Mouse (Mus musculus) liver, postnatal 0 days (tissue): ENCODE measurements at regions not wholly inside any gene's neighbourhood (a gene's known extent, or its start where the extent isn't known, plus 50 kb on each side); places are given as distances from the start of the nearest gene placed in this dataset.

Source experiments
- ATAC-seq: fragments of 200-750 bp; cut with Nextera tagmentation; 2 replicates; pipeline ENCODE4 v1.8.0; 2017; ENCODE audit warnings: mild to moderate bottlenecking, moderate library complexity
- DNase-seq: peaks from one replicate; pipeline ENCODE4 v3.0.0-alpha.2; 2016
- H3K27ac ChIP-seq: fragments of 300-500 bp; sonication (generic); 2 replicates; pipeline ENCODE4 v1.5.1; 2014; ENCODE audit warnings: antibody characterized with exemption, moderate library complexity, mild to moderate bottlenecking, low read depth
- H3K27me3 ChIP-seq: fragments of 300-500 bp; sonication (generic); 2 replicates; pipeline ENCODE4 v1.6.1; 2014; ENCODE audit warnings: low read length, control low read depth, mixed read lengths; ENCODE audit not compliant: insufficient read depth
- H3K36me3 ChIP-seq: fragments of 300-500 bp; sonication (generic); replicated peaks from 2 replicates; pipeline ENCODE4 v1.6.1; 2014; ENCODE audit warnings: mild to moderate bottlenecking, control low read depth, low read length, moderate library complexity, mixed read lengths; ENCODE audit not compliant: insufficient read depth
- H3K4me1 ChIP-seq: fragments of 300-500 bp; sonication (generic); 2 replicates; pipeline ENCODE4 v1.6.1; 2014; ENCODE audit warnings: antibody characterized with exemption, mild to moderate bottlenecking, control low read depth; ENCODE audit not compliant: insufficient read depth
- H3K4me2 ChIP-seq: fragments of 300-500 bp; sonication (generic); 2 replicates; pipeline ENCODE4 v1.6.1; 2014; ENCODE audit warnings: low read depth, mild to moderate bottlenecking, low read length, moderate library complexity, mixed read lengths
- H3K4me3 ChIP-seq: fragments of 300-500 bp; sonication (generic); 2 replicates; pipeline ENCODE4 v1.5.1; 2014; ENCODE audit warnings: low read depth, low read length
- H3K9ac ChIP-seq: fragments of 300-500 bp; sonication (generic); replicated peaks from 2 replicates; pipeline ENCODE4 v1.6.1; 2014; ENCODE audit warnings: mild to moderate bottlenecking, moderate library complexity
- H3K9me3 ChIP-seq: fragments of 300-500 bp; sonication (generic); 2 replicates; pipeline ENCODE4 v1.6.1; 2016; ENCODE audit warnings: mild to moderate bottlenecking, control low read depth, low read length, mixed read lengths
- CTCF ChIP-seq: sonication (generic); IDR thresholded peaks from 2 replicates; pipeline ENCODE4 v1.5.1; 2016; ENCODE audit warnings: antibody characterized with exemption, low read depth
- EP300 ChIP-seq: IDR thresholded peaks from 2 replicates; pipeline ENCODE4 v1.6.1; 2016; ENCODE audit warnings: antibody characterized with exemption, low read depth, mild to moderate bottlenecking
- WGBS: fragments of 180-500 bp; shearing (Covaris S2); extraction: QIAGEN DNeasy Blood & Tissue Kit; methylation state at CpG from one replicate; pipeline ENCODE4 v1.1.7; 2014; ENCODE audit not compliant: insufficient replicate concordance; 5-methylcytosine and 5-hydroxymethylcytosine counted together

GRCm38 (mm10) chr2:169041748-169042147 lies 86.4 kb upstream of the Zfp64 start:
- H3K27ac ChIP-seq, result no peak overlapping the region
- H3K36me3 ChIP-seq, result no peaks in the 10 kb centered on the region
- no peak overlapping the region for H3K9ac ChIP-seq
- no peak overlapping the region for H3K4me3 ChIP-seq
- no peak for ATAC-seq
- no peak for DNase-seq
- H3K4me1 ChIP-seq, result no peaks in the 10 kb centered on the region
- H3K9me3 ChIP-seq, result 0 out of 2 replicates have a peak, but pooled peaks cover 4% of the 10 kb centered on the region
- H3K4me2 ChIP-seq, result no peak overlapping the region
- WGBS, result 62% methylated on average over 2 of the region's 2 CpGs
- H3K27me3 ChIP-seq, result no peaks in the 10 kb centered on the region
- TF ChIP-seq CTCF (peak; percentile 30), EP300 (no peak)

GRCm38 (mm10) chr2:169037975-169038374 lies 82.6 kb upstream of the Zfp64 start:
- H3K27ac ChIP-seq, result no peak overlapping the region
- 0 out of 2 replicates have a peak, but pooled peaks cover 4% of the 10 kb centered on the region for H3K9me3 ChIP-seq
- WGBS, result 88% methylated on average over 11 of the region's 11 CpGs
- H3K4me1 ChIP-seq, result no peaks in the 10 kb centered on the region
- DNase-seq, result no peak
- H3K27me3 ChIP-seq, result no peaks in the 10 kb centered on the region
- TF ChIP-seq EP300 (no peak), CTCF (no peak)
- no peak overlapping the region for H3K9ac ChIP-seq
- H3K4me3 ChIP-seq, result no peak overlapping the region
- no peak overlapping the region for H3K4me2 ChIP-seq
- H3K36me3 ChIP-seq, result no peaks in the 10 kb centered on the region
- no peak for ATAC-seq

DNA sequence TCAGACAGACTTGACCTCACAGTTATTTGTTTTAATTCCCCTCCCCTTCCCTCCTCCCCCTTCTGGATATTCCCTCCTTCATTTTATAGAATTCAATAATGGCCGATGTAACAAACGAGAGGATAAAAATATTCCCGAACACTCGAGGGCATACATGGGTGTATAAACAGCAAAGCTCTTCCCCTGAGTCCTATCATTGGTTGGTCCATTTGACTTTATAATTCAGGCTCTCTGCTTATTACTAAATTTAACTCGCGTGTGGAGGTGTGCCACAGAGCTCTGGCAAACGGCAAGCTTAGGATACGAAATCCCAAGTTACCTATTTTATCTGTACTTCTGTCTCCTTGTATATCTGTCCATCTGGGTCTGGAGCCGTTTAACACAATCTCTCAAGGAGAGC lies 82.1 kb upstream of the Zfp64 start:
- DNase-seq (no peak), ATAC-seq (no peak)
- Histone ChIP-seq H3K4me1 (no peaks in the 10 kb centered on the region), H3K27me3 (no peaks in the 10 kb centered on the region), H3K9me3 (0 out of 2 replicates have a peak, but pooled peaks cover 4% of the 10 kb centered on the region), H3K9ac (no peak overlapping the region), H3K4me2 (no peak overlapping the region), H3K27ac (no peak overlapping the region), H3K4me3 (no peak overlapping the region), H3K36me3 (no peaks in the 10 kb centered on the region)
- 86% methylated on average over 9 of the region's 9 CpGs for WGBS
- TF ChIP-seq CTCF (no peak), EP300 (no peak)

DNA sequence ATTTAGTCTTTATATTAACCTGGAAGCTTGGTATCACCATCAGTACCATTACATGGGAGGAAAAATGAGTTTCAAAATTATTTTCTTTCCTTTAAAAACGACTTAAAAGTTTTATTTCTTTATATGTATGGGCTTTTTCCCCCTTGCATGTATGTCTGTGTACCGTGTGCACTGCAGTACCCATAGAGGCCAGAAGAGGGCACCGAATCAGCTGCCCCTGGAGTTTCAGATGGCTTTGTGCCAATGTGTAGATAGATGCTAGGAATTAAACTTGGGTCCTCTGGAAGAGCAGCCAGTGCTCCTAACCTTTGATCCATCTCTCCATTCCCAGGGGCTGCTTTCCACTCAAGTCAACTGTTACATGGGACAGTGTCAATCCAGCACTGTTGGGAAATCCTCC lies 79.9 kb upstream of the Zfp64 start:
- WGBS, result 34% methylated on average over 3 of the region's 3 CpGs
- Histone ChIP-seq H3K4me2 (no peak overlapping the region), H3K4me1 (no peaks in the 10 kb centered on the region), H3K27me3 (no peaks in the 10 kb centered on the region), H3K36me3 (no peaks in the 10 kb centered on the region), H3K9me3 (no peaks in the 10 kb centered on the region), H3K27ac (no peak overlapping the region), H3K9ac (no peak overlapping the region), H3K4me3 (no peak overlapping the region)
- ATAC-seq, result no peak
- DNase-seq, result peak; percentile 35
- TF ChIP-seq CTCF, result peak; percentile 67
- no peak for TF ChIP-seq EP300

GRCm38 (mm10) chr2:169033997-169034396 lies 78.6 kb upstream of the Zfp64 start:
- Histone ChIP-seq H3K4me2 (no peak overlapping the region), H3K4me1 (no peaks in the 10 kb centered on the region), H3K27me3 (no peaks in the 10 kb centered on the region), H3K4me3 (no peak overlapping the region), H3K36me3 (no peaks in the 10 kb centered on the region), H3K27ac (no peak overlapping the region), H3K9ac (no peak overlapping the region), H3K9me3 (no peaks in the 10 kb centered on the region)
- 66% methylated on average over 18 of the region's 18 CpGs for WGBS
- DNase-seq (no peak), ATAC-seq (no peak)
- TF ChIP-seq CTCF, result no peak
- TF ChIP-seq EP300, result no peak

DNA sequence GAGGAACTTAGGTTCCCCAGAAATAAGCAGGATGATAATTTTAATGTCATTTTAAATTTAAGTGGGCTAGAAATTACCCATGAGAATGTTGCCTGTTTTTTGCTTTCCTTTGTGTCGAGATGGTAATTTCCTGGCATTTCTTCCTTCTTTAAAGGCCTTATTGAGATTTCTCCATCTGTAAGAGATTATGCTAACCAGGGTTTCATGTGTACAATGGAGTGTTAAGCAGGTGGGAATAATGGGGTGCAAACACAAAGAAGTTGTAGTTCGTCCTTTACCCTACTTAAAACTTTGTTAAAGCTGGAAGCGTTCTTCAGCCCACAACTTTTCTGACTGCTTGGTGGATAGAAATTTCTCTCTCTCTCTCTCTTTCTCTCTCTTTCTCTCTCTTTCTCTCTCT lies 77.8 kb upstream of the Zfp64 start:
- Histone ChIP-seq H3K27me3 (no peaks in the 10 kb centered on the region), H3K4me3 (no peak overlapping the region), H3K9me3 (no peaks in the 10 kb centered on the region), H3K36me3 (no peaks in the 10 kb centered on the region), H3K4me1 (no peaks in the 10 kb centered on the region), H3K4me2 (no peak overlapping the region), H3K9ac (no peak overlapping the region), H3K27ac (no peak overlapping the region)
- 75% methylated on average over 3 of the region's 3 CpGs for WGBS
- DNase-seq, result no peak
- TF ChIP-seq EP300 (no peak), CTCF (no peak)
- ATAC-seq, result no peak
